ENCODE assay signal across 19 mouse cellular contexts in the genomic region with DNA sequence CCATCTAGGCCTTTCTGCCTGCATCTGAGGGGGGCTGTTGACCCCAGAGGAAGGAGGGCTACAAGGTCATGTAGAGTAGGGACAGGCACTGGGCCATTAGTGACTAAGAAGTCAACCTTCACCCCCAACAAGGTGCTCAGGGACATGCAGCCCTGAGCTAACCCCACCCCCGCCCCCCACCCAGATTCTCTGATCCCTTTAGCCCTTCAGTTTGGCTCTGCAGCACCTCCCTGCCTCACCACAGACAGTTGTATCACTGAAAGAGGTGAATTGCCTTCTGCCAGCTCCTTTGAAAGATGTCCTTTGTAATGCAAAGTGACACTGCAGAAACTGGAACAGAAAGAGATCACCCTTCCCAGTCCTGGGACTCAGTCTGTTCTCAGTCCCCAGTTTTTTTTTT. TPM values are rescaled to one million over a fixed set of nuclear protein-coding genes. Genes with fewer than 3 reads are reported as not detected.
DNase-seq lines count a peak whose midpoint lies in the region; ATAC-seq lines count a peak whose summit lies in the region.
"Not testable (repeated sequence)": the region's sequence is repeated elsewhere in the genome, so short reads cannot be mapped to it uniquely, and the experiment has no call there.
"Had no signal": no experiment of that assay in that cellular context is flagged by ENCODE, and none has a peak within 500 bp of the region (broad histone marks: within the 10 kb centered on the region; RNA-seq: fewer than 3 reads in every experiment).

No protein-coding gene starts in this region.

- not testable (repeated sequence) for H3K27ac ChIP-seq in hindbrain, embryonic 13.5 days; intestine, embryonic 16.5 days (ENCODE audit: low read length); midbrain, embryonic 11.5 days (ENCODE audit: low read depth, low read length); neural tube, embryonic 14.5 days (ENCODE audit: low read depth, low read length)

- not testable (repeated sequence) for H3K36me3 ChIP-seq in hindbrain, embryonic 13.5 days; intestine, embryonic 16.5 days (ENCODE audit: control insufficient read depth, insufficient read depth, low read length); midbrain, embryonic 11.5 days (ENCODE audit: control insufficient read depth, insufficient read depth, low read length); neural tube, embryonic 14.5 days (ENCODE audit: control insufficient read depth, insufficient read depth, low read length)

- 54% methylated on average over 1 of the region's 1 CpGs for WGBS in hindbrain, embryonic 13.5 days
- WGBS in intestine, embryonic 16.5 days = 61% methylated on average over 1 of the region's 1 CpGs
- WGBS in midbrain, embryonic 11.5 days = 45% methylated on average over 1 of the region's 1 CpGs
- 63% methylated on average over 1 of the region's 1 CpGs for WGBS in neural tube, embryonic 14.5 days

- H3K9me3 ChIP-seq in hindbrain, embryonic 13.5 days = peaks cover 35% of the 10 kb centered on the region
- not testable (repeated sequence) for H3K9me3 ChIP-seq in intestine, embryonic 16.5 days (ENCODE audit: control insufficient read depth, low read length); neural tube, embryonic 14.5 days (ENCODE audit: control insufficient read depth, low read length)
- peaks cover 11% of the 10 kb centered on the region; the same call in 1 of the 2 replicates for H3K9me3 ChIP-seq in midbrain, embryonic 11.5 days (ENCODE audit: control insufficient read depth, low read length)

- not testable (repeated sequence) for H3K27me3 ChIP-seq in hindbrain, embryonic 13.5 days; intestine, embryonic 16.5 days (replicated peaks; ENCODE audit: control insufficient read depth, insufficient read depth, low read length); midbrain, embryonic 11.5 days (ENCODE audit: control insufficient read depth, insufficient read depth, low read length); neural tube, embryonic 14.5 days (ENCODE audit: control insufficient read depth, insufficient read depth, low read length)

- H3K4me1 ChIP-seq in hindbrain, embryonic 13.5 days (replicated peaks); intestine, embryonic 16.5 days (ENCODE audit: control insufficient read depth, insufficient read depth, low read length); midbrain, embryonic 11.5 days (ENCODE audit: control insufficient read depth, insufficient read depth, low read length); neural tube, embryonic 14.5 days (ENCODE audit: control insufficient read depth, insufficient read depth, low read length): not testable (repeated sequence)

- H3K9ac ChIP-seq in hindbrain, embryonic 13.5 days; intestine, embryonic 16.5 days (ENCODE audit: low read depth, low read length); midbrain, embryonic 11.5 days (ENCODE audit: low read length); neural tube, embryonic 14.5 days (replicated peaks; ENCODE audit: low read depth, low read length): not testable (repeated sequence)

- H3K4me3 ChIP-seq in hindbrain, embryonic 13.5 days; intestine, embryonic 16.5 days (ENCODE audit: low read length); midbrain, embryonic 11.5 days (ENCODE audit: low read depth, low read length); neural tube, embryonic 14.5 days (ENCODE audit: low read depth, low read length): not testable (repeated sequence)

- peak; percentile 73 for DNase-seq in R1 (ENCODE audit: low read depth, low spot score)
- DNase-seq in heart, adult 11 months = peak; percentile 55
- not testable (repeated sequence) for DNase-seq in midbrain, embryonic 11.5 days (ENCODE audit: low spot score, missing footprints)

- not testable (repeated sequence) for H3K4me2 ChIP-seq in hindbrain, embryonic 13.5 days; intestine, embryonic 16.5 days (ENCODE audit: low read depth, low read length); midbrain, embryonic 11.5 days; neural tube, embryonic 14.5 days (ENCODE audit: low read depth, low read length)

- peak; percentile 26; the same call in 1 of the 2 replicates for ATAC-seq in hindbrain, embryonic 13.5 days (ENCODE audit: low FRiP score)
- ATAC-seq in intestine, embryonic 16.5 days = 0 out of 2 replicates have a peak, but pooled peaks have one; percentile 5
- ATAC-seq in midbrain, embryonic 11.5 days (ENCODE audit: low FRiP score) = peak; percentile 14; the same call in 1 of the 2 replicates
- 0 out of 2 replicates have a peak, but pooled peaks have one; percentile 19 for ATAC-seq in neural tube, embryonic 14.5 days (ENCODE audit: low read depth)

RNA-seq across cellular contexts. Expression of gene Tcp10c, which starts 16.4 kb away (rescaled TPM):
- polyA plus RNA-seq in hindbrain, embryonic 13.5 days (2015; fragmentation: Nextera tagmentation; extraction: Ambion mirVana) = not detected in 2 replicates
- not detected in 2 replicates for polyA plus RNA-seq in intestine, embryonic 16.5 days (2015; fragmentation: Nextera tagmentation; extraction: Ambion mirVana)
- not detected in 2 replicates for polyA plus RNA-seq in midbrain, embryonic 11.5 days (2014; fragmentation: Nextera tagmentation; extraction: Ambion mirVana)
- polyA plus RNA-seq in neural tube, embryonic 14.5 days (2014; fragmentation: Nextera tagmentation; extraction: Ambion mirVana) = not detected in 2 replicates
- polyA plus RNA-seq: cerebellum, adult 2 months; embryonic facial prominence, embryonic 14.5 days; erythroblast, embryonic 14.5 days; heart, embryonic 16.5 days; hindbrain, postnatal 0 days; kidney, embryonic 14.5 days; limb, embryonic 14.5 days; liver, embryonic 12.5 days; liver, postnatal 0 days; lung, embryonic 16.5 days; midbrain, embryonic 12.5 days; spleen, adult 2 months; thymus, postnatal 0 days had no signal
